Mouse (Mus musculus) neural tube, embryonic 15.5 days (tissue): ENCODE data around the gene Zfp426. TPM values are rescaled to one million over a fixed set of nuclear protein-coding genes. Genes with fewer than 3 reads are reported as not detected.

Experiments
- ATAC-seq: fragments of 200-750 bp; cut with Nextera tagmentation; 2 replicates; pipeline ENCODE4 v1.8.0; 2017; ENCODE audit warnings: mild to moderate bottlenecking, moderate TSS enrichment, moderate library complexity; ENCODE audit not compliant: low FRiP score
- H3K27ac ChIP-seq: fragments of 300-500 bp; sonication (generic); replicated peaks from 2 replicates; pipeline ENCODE4 v1.5.1; 2015; ENCODE audit warnings: mild to moderate bottlenecking, inconsistent platforms
- H3K27me3 ChIP-seq: fragments of 300-500 bp; sonication (generic); replicated peaks from 2 replicates; pipeline ENCODE4 v1.6.1; 2015; ENCODE audit warnings: inconsistent platforms
- H3K36me3 ChIP-seq: fragments of 300-500 bp; sonication (generic); 2 replicates; pipeline ENCODE4 v1.6.1; 2015; ENCODE audit warnings: inconsistent platforms
- H3K4me1 ChIP-seq: fragments of 300-500 bp; sonication (generic); 2 replicates; pipeline ENCODE4 v1.6.1; 2015; ENCODE audit warnings: inconsistent platforms
- H3K4me2 ChIP-seq: fragments of 300-500 bp; sonication (generic); 2 replicates; pipeline ENCODE4 v1.6.1; 2015; ENCODE audit warnings: inconsistent platforms, mild to moderate bottlenecking, moderate library complexity
- H3K4me3 ChIP-seq: fragments of 300-500 bp; sonication (generic); replicated peaks from 2 replicates; pipeline ENCODE4 v1.5.1; 2015; ENCODE audit warnings: mild to moderate bottlenecking, inconsistent platforms
- H3K9ac ChIP-seq: fragments of 300-500 bp; sonication (generic); replicated peaks from 2 replicates; pipeline ENCODE4 v1.6.1; 2015; ENCODE audit warnings: mild to moderate bottlenecking, inconsistent platforms
- H3K9me3 ChIP-seq: fragments of 300-500 bp; sonication (generic); replicated peaks from 2 replicates; pipeline ENCODE4 v1.6.1; 2016; ENCODE audit warnings: inconsistent platforms
- WGBS: fragments of 180-500 bp; shearing (Covaris S2); methylation state at CpG from one replicate; pipeline ENCODE4 v1.1.7; 2015; ENCODE audit warnings: mixed read lengths; 5-methylcytosine and 5-hydroxymethylcytosine counted together
- polyA plus RNA-seq: library from polyadenylated mRNA; unstranded; fragments of >200 nt; fragmentation: Nextera tagmentation; extraction: Ambion mirVana; gene quantifications from 2 replicates; pipeline ENCODE4 v1.2.1, GENCODE M21; 2015

Zfp426 gene
- 30.3 and 32.7 TPM in 2 replicates for polyA plus RNA-seq

DNA sequence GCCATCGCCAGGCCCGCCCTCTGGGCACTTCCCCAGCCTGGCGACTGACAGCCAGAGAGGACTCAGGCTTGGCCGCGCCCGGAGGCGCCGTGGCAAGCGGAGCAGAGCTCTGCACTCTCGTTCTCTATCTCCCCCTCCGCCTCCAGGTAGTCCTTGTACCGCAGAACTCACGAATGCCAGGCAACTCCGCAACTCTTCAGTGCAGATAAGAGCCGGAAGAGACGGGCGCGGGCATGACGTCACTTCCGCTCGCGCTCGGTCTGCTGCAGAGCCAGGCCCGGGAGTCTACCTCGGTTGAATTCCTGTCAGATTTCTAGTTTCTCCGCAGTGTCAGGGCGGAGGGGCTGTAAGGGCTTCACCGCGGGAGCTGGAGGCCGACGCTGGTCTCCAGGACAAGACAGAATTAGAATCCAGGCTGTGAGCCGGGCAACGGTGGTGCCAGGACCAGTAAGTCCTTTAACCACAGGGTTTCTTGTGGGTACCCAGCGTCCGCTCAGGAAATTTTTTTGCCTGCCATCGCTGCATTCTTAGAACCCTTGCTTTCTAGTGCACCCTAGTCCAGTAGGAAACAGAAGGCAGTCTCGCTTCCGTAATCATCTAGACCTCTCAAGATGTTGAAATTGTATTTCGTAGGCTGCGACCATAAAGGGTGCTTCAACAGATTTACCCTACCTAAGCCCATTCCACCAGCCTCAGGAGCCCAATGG lies at the start of gene Zfp426:
Zfp426 (minus strand) TSS at position 220 of the 707 bp plus-strand sequence.
- Histone ChIP-seq H3K9ac (peak within 1 kb of the TSS; percentile 70), H3K4me1 (peaks cover 39% of the 10 kb centered on the region), H3K27ac (peak within 1 kb of the TSS; percentile 93), H3K9me3 (no peaks in the 10 kb centered on the region), H3K4me2 (peak within 1 kb of the TSS; percentile 69), H3K27me3 (no peaks in the 10 kb centered on the region), H3K36me3 (peaks cover 24% of the 10 kb centered on the region), H3K4me3 (peak within 1 kb of the TSS; percentile 62)
- under 1% methylated on average over 40 of the region's 40 CpGs for WGBS
- peak; percentile 97 for ATAC-seq

GRCm38 (mm10) chr9:20536598-20536997 lies 44.1 kb upstream of the Zfp426 start:
- ATAC-seq = no peak
- Histone ChIP-seq H3K9ac (no peak overlapping the region), H3K9me3 (no peaks in the 10 kb centered on the region)

GRCm38 (mm10) chr9:20534326-20534926 lies 41.9 kb upstream of the Zfp426 start:
- Histone ChIP-seq H3K27me3 (peaks cover 7% of the 10 kb centered on the region), H3K36me3 (no peaks in the 10 kb centered on the region), H3K9me3 (no peaks in the 10 kb centered on the region), H3K4me1 (no peaks in the 10 kb centered on the region), H3K27ac (no peak overlapping the region), H3K9ac (no peak overlapping the region), H3K4me2 (no peak overlapping the region), H3K4me3 (no peak overlapping the region)
- 78% methylated on average over 8 of the region's 8 CpGs for WGBS
- ATAC-seq = no peak

More at GRCm38 (mm10) chr9:20536598-20536997, 44.1 kb upstream of the Zfp426 start:
- H3K27me3 ChIP-seq = peaks cover 5% of the 10 kb centered on the region
- H3K4me1 ChIP-seq = no peaks in the 10 kb centered on the region
- no peak overlapping the region for H3K4me2 ChIP-seq
- no peaks in the 10 kb centered on the region for H3K36me3 ChIP-seq
- no peak overlapping the region for H3K27ac ChIP-seq
- no peak overlapping the region for H3K4me3 ChIP-seq
- WGBS = 82% methylated on average over 2 of the region's 2 CpGs

DNA sequence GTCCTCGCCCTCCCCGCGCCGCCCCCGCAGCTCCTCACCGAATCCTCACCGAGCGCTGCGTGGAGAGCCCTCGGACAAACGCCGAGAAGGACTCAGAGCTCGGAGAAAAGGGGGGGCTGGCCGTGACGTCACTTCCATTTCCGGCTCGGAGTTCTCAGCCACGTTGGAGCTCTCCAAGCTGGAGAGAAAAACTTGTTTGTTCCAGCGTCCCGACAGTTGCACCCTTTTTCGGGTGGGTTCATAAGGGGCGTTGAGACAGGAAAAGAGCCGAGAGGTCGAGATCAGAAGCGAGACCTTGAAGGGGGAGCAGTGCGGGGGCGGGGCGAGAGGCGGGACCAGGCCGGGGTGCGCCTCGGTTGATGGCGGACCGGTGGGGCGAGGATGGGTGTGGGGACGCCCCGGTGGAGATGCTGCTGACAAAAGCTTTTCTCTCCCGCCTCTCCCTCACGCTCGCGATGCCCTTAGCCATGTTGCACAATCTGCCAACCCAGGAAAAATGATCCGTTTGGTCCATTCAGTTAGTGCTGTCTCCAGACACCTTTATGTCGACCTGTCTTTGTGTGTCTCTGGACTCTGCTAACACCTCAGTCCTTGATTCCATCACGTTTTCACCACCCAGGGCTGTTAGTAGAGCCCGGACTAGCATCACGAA lies 28.9 kb upstream of the Zfp426 start, which contains the start of gene Zfp266:
Zfp266 (minus strand) TSS at position 112 of the 652 bp plus-strand sequence.
- peak within 1 kb of the TSS; percentile 91 for H3K9ac ChIP-seq
- ATAC-seq = peak; percentile 93
- WGBS = 0% methylated on average over 46 of the region's 46 CpGs
- H3K36me3 ChIP-seq = peaks cover 3% of the 10 kb centered on the region; the same call in 1 of the 2 replicates
- H3K4me3 ChIP-seq = peak within 1 kb of the TSS; percentile 85
- peak within 1 kb of the TSS; percentile 98 for H3K27ac ChIP-seq
- H3K9me3 ChIP-seq = no peaks in the 10 kb centered on the region
- peak within 1 kb of the TSS; percentile 81 for H3K4me2 ChIP-seq
- no peaks in the 10 kb centered on the region for H3K27me3 ChIP-seq
- peaks cover 36% of the 10 kb centered on the region for H3K4me1 ChIP-seq

- Histone ChIP-seq H3K27me3 (no peaks in the 10 kb centered on the region), H3K4me2 (peak overlapping the region; percentile 81), H3K27ac (peak overlapping the region; percentile 98), H3K9me3 (no peaks in the 10 kb centered on the region), H3K4me3 (peak overlapping the region; percentile 85), H3K36me3 (peaks cover 5% of the 10 kb centered on the region), H3K9ac (peak overlapping the region; percentile 91), H3K4me1 (peaks cover 36% of the 10 kb centered on the region)
- 0% methylated on average over 17 of the region's 17 CpGs for WGBS
- ATAC-seq = no peak
Observed at GRCm38 (mm10) chr9:20520531-20521210, 28.1 kb upstream of the Zfp426 start.

GRCm38 (mm10) chr9:20519949-20520348 lies 27.4 kb upstream of the Zfp426 start:
- Histone ChIP-seq H3K27ac (no peak overlapping the region), H3K27me3 (no peaks in the 10 kb centered on the region), H3K36me3 (peaks cover 9% of the 10 kb centered on the region), H3K4me3 (peak overlapping the region; percentile 47), H3K9me3 (no peaks in the 10 kb centered on the region), H3K9ac (0 out of 2 replicates have a peak overlapping the region, but pooled peaks have one; percentile 44), H3K4me2 (peak overlapping the region; percentile 81), H3K4me1 (peaks cover 38% of the 10 kb centered on the region)
- no peak for ATAC-seq
- 17% methylated on average over 4 of the region's 4 CpGs for WGBS

DNA sequence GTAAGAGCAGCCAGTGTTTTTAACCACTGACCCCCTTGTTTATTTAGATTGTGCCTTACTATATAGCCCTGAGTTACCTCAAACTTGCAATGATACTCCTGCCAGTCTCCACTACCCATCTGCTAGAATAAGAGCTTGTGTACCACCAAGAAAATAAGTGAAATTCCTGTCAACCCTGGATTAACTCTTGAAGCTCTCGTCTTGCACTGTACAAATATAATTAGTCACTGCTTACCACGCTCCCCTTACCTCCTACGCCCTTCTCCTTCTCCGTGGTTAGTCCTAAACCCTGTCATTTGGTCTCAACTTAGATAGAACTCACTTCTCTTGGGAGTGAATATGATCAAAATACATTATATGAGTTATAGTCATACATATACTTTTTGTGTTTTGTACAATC lies 26.2 kb upstream of the Zfp426 start:
- ATAC-seq = no peak
- H3K4me2 ChIP-seq = peak overlapping the region; percentile 81; the same call in 1 of the 2 replicates
- H3K27ac ChIP-seq = no peak overlapping the region
- WGBS = 88% methylated on average over 4 of the region's 4 CpGs
- no peak overlapping the region for H3K4me3 ChIP-seq
- peaks cover 49% of the 10 kb centered on the region for H3K4me1 ChIP-seq
- 0 out of 2 replicates have a peak overlapping the region, but pooled peaks have one; percentile 6 for H3K9ac ChIP-seq
- peaks cover 17% of the 10 kb centered on the region for H3K36me3 ChIP-seq
- no peaks in the 10 kb centered on the region for H3K27me3 ChIP-seq
- H3K9me3 ChIP-seq = no peaks in the 10 kb centered on the region

DNA sequence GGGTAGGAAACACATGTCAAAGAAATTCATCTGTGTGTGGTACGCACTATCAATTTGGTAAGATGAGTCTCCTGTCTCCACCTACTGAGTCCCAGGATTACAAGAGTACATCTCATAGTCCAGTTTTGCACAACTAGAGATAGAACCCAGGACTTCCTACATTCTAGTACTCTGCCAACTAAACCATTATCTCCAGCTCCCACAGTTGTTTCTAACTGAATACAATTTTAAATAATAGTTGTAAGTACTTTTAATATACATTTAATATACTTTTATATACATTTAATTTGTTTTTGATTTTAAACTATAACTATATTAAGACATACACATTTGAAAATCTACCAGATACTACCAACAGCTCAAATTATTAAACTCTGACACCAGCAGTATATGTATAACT lies 25.2 kb upstream of the Zfp426 start:
- H3K9ac ChIP-seq = no peak overlapping the region
- WGBS = 98% methylated on average over 1 of the region's 1 CpGs
- peaks cover 26% of the 10 kb centered on the region for H3K36me3 ChIP-seq
- no peak overlapping the region for H3K4me3 ChIP-seq
- H3K4me2 ChIP-seq = no peak overlapping the region
- no peak overlapping the region for H3K27ac ChIP-seq
- no peaks in the 10 kb centered on the region for H3K27me3 ChIP-seq
- no peaks in the 10 kb centered on the region for H3K9me3 ChIP-seq
- no peak for ATAC-seq
- peaks cover 54% of the 10 kb centered on the region for H3K4me1 ChIP-seq

DNA sequence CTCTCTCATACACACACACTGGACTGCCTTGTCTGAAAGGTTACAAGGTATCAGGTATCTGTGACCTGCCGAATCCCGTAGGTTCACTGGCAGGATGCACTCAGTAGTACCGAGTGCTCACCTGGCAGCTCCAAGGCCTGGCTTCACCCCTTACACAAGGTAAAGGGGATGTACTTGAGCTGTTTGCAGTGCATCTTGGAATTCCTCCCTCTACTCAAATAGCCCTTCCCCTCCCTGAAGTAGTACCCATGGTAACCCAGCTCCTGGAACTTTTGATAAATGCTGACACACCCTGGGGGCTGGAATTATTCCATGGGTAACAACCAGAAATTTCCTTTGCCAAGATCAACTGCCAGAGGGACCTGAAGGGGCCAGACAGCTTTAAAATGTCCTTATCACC lies 21.5 kb upstream of the Zfp426 start:
- no peaks in the 10 kb centered on the region for H3K27me3 ChIP-seq
- no peak overlapping the region for H3K9ac ChIP-seq
- H3K4me3 ChIP-seq = no peak overlapping the region
- no peak overlapping the region for H3K4me2 ChIP-seq
- peaks cover 37% of the 10 kb centered on the region for H3K36me3 ChIP-seq
- ATAC-seq = no peak
- no peaks in the 10 kb centered on the region for H3K9me3 ChIP-seq
- 87% methylated on average over 3 of the region's 3 CpGs for WGBS
- no peak overlapping the region for H3K27ac ChIP-seq
- H3K4me1 ChIP-seq = peaks cover 34% of the 10 kb centered on the region

DNA sequence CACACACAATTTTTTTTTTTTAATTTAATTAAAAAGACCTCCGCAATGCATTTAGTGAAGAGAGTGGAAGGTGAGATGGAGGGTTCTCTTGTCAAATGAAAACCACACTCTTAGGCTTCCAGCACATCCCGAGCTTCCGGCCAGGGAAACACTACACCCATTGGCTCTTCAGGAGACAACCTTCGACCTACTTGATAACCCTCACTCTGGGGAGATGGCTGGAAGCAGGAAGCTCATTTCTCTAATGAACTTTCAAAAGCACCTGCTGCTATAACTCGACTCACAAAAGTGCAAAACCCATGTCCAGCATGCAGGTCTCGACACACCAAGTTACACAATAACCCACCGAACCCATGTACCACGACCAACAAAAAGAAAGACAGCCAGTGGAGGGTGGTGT lies 20.2 kb upstream of the Zfp426 start:
- 92% methylated on average over 8 of the region's 8 CpGs for WGBS
- ATAC-seq = no peak
- H3K9me3 ChIP-seq = no peaks in the 10 kb centered on the region
- peaks cover 34% of the 10 kb centered on the region for H3K36me3 ChIP-seq
- no peak overlapping the region for H3K4me2 ChIP-seq
- no peak overlapping the region for H3K4me3 ChIP-seq
- H3K27ac ChIP-seq = no peak overlapping the region
- no peaks in the 10 kb centered on the region for H3K27me3 ChIP-seq
- no peak overlapping the region for H3K9ac ChIP-seq
- H3K4me1 ChIP-seq = peaks cover 25% of the 10 kb centered on the region

DNA sequence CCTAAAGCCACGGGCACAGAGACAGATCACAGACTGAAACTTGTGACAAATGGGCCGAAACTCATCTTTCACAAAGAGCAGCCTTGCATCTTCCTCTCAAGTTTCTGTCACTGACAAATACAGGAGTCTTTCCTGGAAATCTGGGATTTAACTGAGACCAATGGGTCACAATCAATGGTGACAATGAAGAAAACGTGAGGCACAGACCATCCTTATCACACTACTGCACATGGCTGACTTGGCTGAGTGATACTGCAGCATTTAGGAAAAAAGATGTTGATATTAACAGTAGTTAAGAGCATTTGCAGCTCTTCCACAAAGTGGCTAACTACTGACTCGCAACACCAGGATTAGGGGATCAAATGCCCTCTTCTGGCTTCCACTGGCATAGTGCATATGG lies 19.1 kb upstream of the Zfp426 start:
- Histone ChIP-seq H3K36me3 (peaks cover 42% of the 10 kb centered on the region), H3K4me2 (no peak overlapping the region), H3K4me1 (peaks cover 21% of the 10 kb centered on the region; the same call in 1 of the 2 replicates), H3K27ac (no peak overlapping the region), H3K27me3 (no peaks in the 10 kb centered on the region), H3K9me3 (no peaks in the 10 kb centered on the region), H3K9ac (no peak overlapping the region), H3K4me3 (no peak overlapping the region)
- no peak for ATAC-seq
- 92% methylated on average over 4 of the region's 4 CpGs for WGBS
